Mouse (Mus musculus): ENCODE results near the gene Liph.

DNA sequence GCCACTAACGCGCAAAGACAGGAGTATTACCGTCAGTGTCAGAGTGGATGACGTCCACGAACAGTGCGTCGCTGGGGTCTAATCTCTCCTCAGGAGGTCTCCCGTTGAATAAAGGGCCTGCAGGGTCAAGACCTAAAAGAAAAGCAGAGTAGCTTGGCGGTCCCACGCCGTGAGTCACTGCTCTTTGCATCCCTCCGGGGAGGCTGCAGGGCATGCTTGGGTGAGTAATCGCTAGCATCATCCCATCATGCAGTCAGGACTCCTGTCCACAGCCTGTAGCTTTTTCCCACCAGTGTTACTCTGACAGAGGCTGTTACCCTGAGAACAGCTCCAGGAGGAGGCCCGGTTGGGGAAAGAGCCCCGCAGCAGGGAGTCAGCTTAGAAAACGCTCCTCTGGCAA is 19.3 kb downstream of the Liph start:
- TF ChIP-seq CTCF (conservative IDR thresholded peaks at IDR 0.05; ENCODE audit: low read length), result no peak
- TF ChIP-seq POU5F1 (IDR thresholded peaks at IDR 0.05; ENCODE audit: borderline replicate concordance, low read length), result no peak

Data from E14TG2a.4 (cell line).